Mouse (Mus musculus): Measurements from ENCODE around the gene Krt222.

Gene Krt222

GRCm38 (mm10) chr11:99238468-99238867 lies 5.4 kb downstream of the Krt222 start:
- peak; percentile 42 for DNase-seq (ENCODE audit: low spot score)

GRCm38 (mm10) chr11:99231049-99231816 lies 12.7 kb downstream of the Krt222 start:
- no peak for DNase-seq (ENCODE audit: low spot score)

GRCm38 (mm10) chr11:99230261-99231048 lies 13.4 kb downstream of the Krt222 start, which contains the start of gene Smarce1:
Smarce1 (minus strand) TSS chr11:99231017.
- peak; percentile 77 for DNase-seq (ENCODE audit: low spot score)

GRCm38 (mm10) chr11:99229641-99230260 lies 14.1 kb downstream of the Krt222 start:
- no peak for DNase-seq (ENCODE audit: low spot score)

GRCm38 (mm10) chr11:99226298-99226697 lies 17.6 kb downstream of the Krt222 start:
- no peak for DNase-seq (ENCODE audit: low spot score)

GRCm38 (mm10) chr11:99223310-99223709 lies 20.6 kb downstream of the Krt222 start:
- DNase-seq (ENCODE audit: low spot score) = no peak

GRCm38 (mm10) chr11:99221811-99222210 lies 22.1 kb downstream of the Krt222 start:
- no peak for DNase-seq (ENCODE audit: low spot score)

GRCm38 (mm10) chr11:99217248-99217986 lies 26.5 kb downstream of the Krt222 start:
- no peak for DNase-seq (ENCODE audit: low spot score)

- no peak for DNase-seq (ENCODE audit: low spot score)
Observed at GRCm38 (mm10) chr11:99216181-99216580, 27.7 kb downstream of the Krt222 start.

GRCm38 (mm10) chr11:99212693-99213092 lies 31.2 kb downstream of the Krt222 start:
- DNase-seq (ENCODE audit: low spot score) = no peak

- no peak for DNase-seq (ENCODE audit: low spot score)
Observed at GRCm38 (mm10) chr11:99211964-99212363, 31.9 kb downstream of the Krt222 start.

- DNase-seq (ENCODE audit: low spot score) = no peak
Observed at GRCm38 (mm10) chr11:99208105-99208669, 35.7 kb downstream of the Krt222 start.

GRCm38 (mm10) chr11:99207449-99207848 lies 36.4 kb downstream of the Krt222 start:
- DNase-seq (ENCODE audit: low spot score) = no peak

- DNase-seq (ENCODE audit: low spot score) = peak; percentile 16
Observed at GRCm38 (mm10) chr11:99206954-99207353, 36.9 kb downstream of the Krt222 start.

GRCm38 (mm10) chr11:99189154-99189582 lies 54.7 kb downstream of the Krt222 start:
- peak; percentile 59 for DNase-seq (ENCODE audit: low spot score)

GRCm38 (mm10) chr11:99187348-99187747 lies 56.5 kb downstream of the Krt222 start:
- DNase-seq (ENCODE audit: low spot score) = no peak

GRCm38 (mm10) chr11:99186836-99187235 lies 57.0 kb downstream of the Krt222 start:
- DNase-seq (ENCODE audit: low spot score) = no peak
